Mouse (Mus musculus) G1E (cell line): ENCODE data around the gene Erp29. TPM values are rescaled to one million over a fixed set of nuclear protein-coding genes. Genes with fewer than 3 reads are reported as not detected.
A peak's percentile ranks its signal among the peaks of the same experiment; 100 is the strongest.

Experiments used
- ATAC-seq: 2 replicates; pipeline ENCODE4 v1.8.0; 2016; ENCODE audit warnings: mild to moderate bottlenecking; ENCODE audit not compliant: insufficient number of reproducible peaks, poor library complexity, low FRiP score, severe bottlenecking; ENCODE audit errors: extremely low read depth
- DNase-seq: peaks from one replicate; pipeline ENCODE4 v3.0.0; 2012; ENCODE audit warnings: low spot score
- H3K27me3 ChIP-seq: 2 replicates; pipeline ENCODE4 v1.6.1; 2012; ENCODE audit warnings: mild to moderate bottlenecking, low read length, inconsistent platforms; ENCODE audit not compliant: insufficient read depth
- H3K36me3 ChIP-seq: replicated peaks from 2 replicates; pipeline ENCODE3; 2012; ENCODE audit warnings: mild to moderate bottlenecking, inconsistent platforms
- H3K4me1 ChIP-seq: 2 replicates; pipeline ENCODE4 v1.6.1; 2012; ENCODE audit warnings: low read depth, low read length, inconsistent platforms, mixed read lengths; ENCODE audit not compliant: insufficient read depth
- H3K4me3 ChIP-seq: 2 replicates; pipeline ENCODE4 v1.5.1; 2012; ENCODE audit warnings: low read depth, mild to moderate bottlenecking, inconsistent platforms, low read length, moderate library complexity, mixed read lengths
- H3K9me3 ChIP-seq: replicated peaks from 2 replicates; pipeline ENCODE4 v1.6.1; 2012; ENCODE audit warnings: inconsistent platforms
- CTCF ChIP-seq: IDR thresholded peaks from 2 replicates; pipeline ENCODE4 v1.5.1; 2012; ENCODE audit warnings: low read depth, low read length, inconsistent platforms, mixed read lengths
- GATA1 ChIP-seq: IDR thresholded peaks from 2 replicates; pipeline ENCODE4 v1.6.1; 2012; ENCODE audit warnings: borderline replicate concordance, low read length, inconsistent platforms, mixed read lengths
- GATA2 ChIP-seq: IDR thresholded peaks from 2 replicates; pipeline ENCODE4 v1.6.1; 2012; ENCODE audit warnings: low read depth, low read length, inconsistent platforms, borderline replicate concordance
- POLR2AphosphoS5 ChIP-seq: IDR thresholded peaks from 2 replicates; pipeline ENCODE4 v1.6.1; 2012; ENCODE audit warnings: low read depth, low read length, inconsistent platforms; ENCODE audit not compliant: insufficient replicate concordance
- TAL1 ChIP-seq: conservative IDR thresholded peaks from 2 replicates; pipeline ENCODE4 v1.6.1; 2012; ENCODE audit warnings: low read depth, low read length, inconsistent platforms, mixed read lengths
- polyA plus RNA-seq: library from polyadenylated mRNA; stranded (reverse); fragments of >175 nt; gene quantifications from 2 replicates; pipeline ENCODE4 v1.2.3, GENCODE M21; 2012
- total RNA-seq, 2 experiments: library from RNA; stranded (forward) in 1 of 2; stranded (reverse) in 1 of 2; fragments of 200-1000 nt in 1 of 2; fragments of >200 nt in 1 of 2; fragmentation: Nextera tagmentation in 1 of 2; gene quantifications; 2 replicates each; pipeline ENCODE4 v1.2.3; 2014 to 2017

The Erp29 gene
- total and polyA plus RNA-seq, 3 experiments, result 58.8 to 344 (median 167) TPM

DNA sequence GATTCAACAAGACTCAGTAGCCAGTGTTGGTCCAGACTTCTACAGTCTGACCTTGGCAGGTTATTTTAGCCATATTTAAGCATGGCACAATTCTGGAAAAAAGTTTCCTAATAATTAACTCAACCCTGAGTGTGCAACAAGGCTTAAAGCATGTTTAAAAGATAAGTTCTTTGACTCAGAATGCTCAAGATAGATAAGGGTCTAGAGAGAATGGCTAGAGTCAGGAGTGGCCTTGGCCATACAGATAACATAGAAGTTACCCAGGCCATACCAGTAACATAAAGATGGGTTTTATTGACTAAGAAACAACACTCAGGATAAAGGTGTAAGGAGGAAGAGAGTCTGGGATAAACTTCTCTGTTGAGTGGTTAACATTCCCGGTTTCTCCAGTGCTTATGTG is 23.7 kb upstream of the Erp29 start:
- Histone ChIP-seq H3K4me1 (peaks cover 59% of the 10 kb centered on the region), H3K36me3 (no peaks in the 10 kb centered on the region), H3K27me3 (no peaks in the 10 kb centered on the region), H3K9me3 (no peaks in the 10 kb centered on the region), H3K4me3 (no peak overlapping the region)
- peak; percentile 91 for ATAC-seq
- DNase-seq, result no peak
- TF ChIP-seq GATA2, result no peak
- no peak for TF ChIP-seq GATA1
- peak; percentile 90 for TF ChIP-seq TAL1
- TF ChIP-seq CTCF, result no peak
- no peak for TF ChIP-seq POLR2AphosphoS5

DNA sequence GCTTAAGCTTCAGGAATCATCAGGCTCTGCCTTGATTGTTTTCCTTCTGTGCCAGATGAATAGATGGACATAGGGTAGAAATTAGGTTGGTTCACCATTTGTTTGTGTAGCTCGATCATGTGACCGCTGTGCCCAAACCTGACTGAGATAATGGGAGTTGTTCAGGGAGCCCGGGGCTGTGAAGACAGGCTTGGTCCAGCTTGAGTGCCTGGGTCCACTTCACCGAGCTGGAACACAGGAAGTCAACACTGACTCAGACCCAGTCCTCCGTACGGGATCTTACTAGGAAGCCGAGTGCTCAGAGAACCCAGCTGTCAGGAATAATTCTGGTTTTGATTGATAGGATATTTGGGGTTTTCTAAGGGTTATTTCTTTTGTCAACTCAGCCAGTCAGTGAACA is 22.3 kb upstream of the Erp29 start:
- no peaks in the 10 kb centered on the region for H3K36me3 ChIP-seq
- ATAC-seq, result no peak
- H3K27me3 ChIP-seq, result no peaks in the 10 kb centered on the region
- peaks cover 71% of the 10 kb centered on the region for H3K4me1 ChIP-seq
- no peaks in the 10 kb centered on the region for H3K9me3 ChIP-seq
- no peak for DNase-seq
- TF ChIP-seq GATA2 (no peak), TAL1 (no peak), GATA1 (no peak), CTCF (no peak), POLR2AphosphoS5 (no peak)
- H3K4me3 ChIP-seq, result no peak overlapping the region

DNA sequence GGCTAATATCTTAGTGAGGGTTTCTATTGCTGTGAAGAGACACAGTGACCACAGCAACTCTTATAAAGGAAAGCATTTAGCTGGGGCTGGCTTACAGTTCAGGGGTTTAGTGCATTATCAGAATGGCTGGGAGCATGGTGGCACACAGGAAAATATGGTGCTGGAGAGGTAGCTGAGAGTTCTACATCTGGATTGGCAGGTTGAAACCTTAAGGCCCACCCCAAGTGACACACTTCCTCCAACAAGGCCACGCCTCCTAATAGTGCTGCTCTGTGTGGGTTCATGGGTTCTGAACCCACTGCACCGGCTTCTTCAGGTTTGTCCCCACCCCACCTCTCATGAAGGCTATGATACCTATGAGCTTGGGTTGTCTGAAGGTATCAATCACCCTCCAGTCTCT is 20.1 kb upstream of the Erp29 start:
- no peaks in the 10 kb centered on the region for H3K36me3 ChIP-seq
- H3K27me3 ChIP-seq, result no peaks in the 10 kb centered on the region
- DNase-seq (no peak), ATAC-seq (no peak)
- H3K9me3 ChIP-seq, result no peaks in the 10 kb centered on the region
- peaks cover 72% of the 10 kb centered on the region for H3K4me1 ChIP-seq
- H3K4me3 ChIP-seq, result no peak overlapping the region
- TF ChIP-seq GATA2, result no peak
- no peak for TF ChIP-seq GATA1
- TF ChIP-seq TAL1, result no peak
- no peak for TF ChIP-seq CTCF
- no peak for TF ChIP-seq POLR2AphosphoS5

DNA sequence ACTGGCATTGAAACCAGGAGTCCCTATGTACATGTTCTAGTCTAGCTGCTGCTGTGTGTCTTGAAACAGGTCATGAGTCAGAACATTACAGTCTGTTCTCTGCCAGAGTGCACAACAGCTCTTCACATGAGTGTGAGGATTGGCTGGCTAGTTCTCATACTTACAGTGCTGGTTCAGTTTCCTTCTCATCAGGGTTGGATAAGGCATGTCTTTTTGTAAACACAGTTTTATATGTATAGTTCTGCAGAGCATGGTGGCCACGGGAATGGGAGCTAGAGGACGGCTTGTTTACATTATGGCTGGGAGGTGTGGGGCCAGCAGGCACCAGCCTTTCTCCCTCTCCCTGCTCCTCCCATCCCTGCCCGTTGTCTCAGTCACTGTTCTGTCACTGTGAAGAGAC is 17.3 kb upstream of the Erp29 start:
- DNase-seq, result no peak
- H3K4me3 ChIP-seq, result no peak overlapping the region
- H3K36me3 ChIP-seq, result no peaks in the 10 kb centered on the region
- H3K4me1 ChIP-seq, result peaks cover 48% of the 10 kb centered on the region
- no peak for ATAC-seq
- H3K9me3 ChIP-seq, result no peaks in the 10 kb centered on the region
- H3K27me3 ChIP-seq, result no peaks in the 10 kb centered on the region
- TF ChIP-seq POLR2AphosphoS5 (no peak), GATA2 (no peak), TAL1 (no peak), CTCF (no peak), GATA1 (no peak)

DNA sequence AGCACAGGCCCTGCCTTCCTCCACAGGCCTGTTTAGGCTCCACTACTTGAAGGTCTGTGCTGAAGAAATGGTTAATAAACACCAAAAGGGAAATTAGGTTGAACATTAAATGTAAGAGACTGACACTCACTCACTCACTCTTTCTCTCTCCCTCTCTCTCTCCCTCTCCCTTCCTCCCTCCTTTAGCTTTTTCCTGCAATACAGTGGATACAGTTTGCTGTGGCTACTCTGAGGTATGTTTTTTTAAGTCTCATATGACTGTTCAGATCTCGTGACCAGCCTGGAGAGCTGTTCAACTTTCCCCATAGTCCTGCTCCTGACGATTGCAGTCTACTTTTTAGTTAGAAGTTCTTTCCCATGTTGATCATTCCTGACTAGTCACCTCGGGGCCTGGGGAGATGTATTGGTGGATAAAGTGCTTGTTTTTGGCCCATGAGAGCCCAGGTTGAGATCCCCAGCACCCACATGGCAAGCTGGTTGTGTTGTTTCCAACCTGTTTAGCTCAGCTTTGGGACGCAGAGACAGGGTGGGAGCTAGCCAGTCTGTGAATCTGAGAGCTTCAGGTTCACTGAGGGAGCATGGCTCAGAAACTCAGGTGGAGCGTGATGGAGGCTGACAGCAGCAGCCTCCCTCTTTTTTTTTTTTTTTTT is 11.4 kb upstream of the Erp29 start:
- H3K27me3 ChIP-seq, result no peaks in the 10 kb centered on the region; the same call in 1 of the 2 replicates
- peaks cover 8% of the 10 kb centered on the region for H3K9me3 ChIP-seq
- ATAC-seq (no peak), DNase-seq (no peak)
- peaks cover 36% of the 10 kb centered on the region for H3K4me1 ChIP-seq
- no peak overlapping the region for H3K4me3 ChIP-seq
- no peak for TF ChIP-seq GATA2
- no peak for TF ChIP-seq POLR2AphosphoS5
- TF ChIP-seq CTCF, result no peak
- no peak for TF ChIP-seq TAL1
- no peak for TF ChIP-seq GATA1
- H3K36me3 ChIP-seq, result peaks cover 2% of the 10 kb centered on the region

DNA sequence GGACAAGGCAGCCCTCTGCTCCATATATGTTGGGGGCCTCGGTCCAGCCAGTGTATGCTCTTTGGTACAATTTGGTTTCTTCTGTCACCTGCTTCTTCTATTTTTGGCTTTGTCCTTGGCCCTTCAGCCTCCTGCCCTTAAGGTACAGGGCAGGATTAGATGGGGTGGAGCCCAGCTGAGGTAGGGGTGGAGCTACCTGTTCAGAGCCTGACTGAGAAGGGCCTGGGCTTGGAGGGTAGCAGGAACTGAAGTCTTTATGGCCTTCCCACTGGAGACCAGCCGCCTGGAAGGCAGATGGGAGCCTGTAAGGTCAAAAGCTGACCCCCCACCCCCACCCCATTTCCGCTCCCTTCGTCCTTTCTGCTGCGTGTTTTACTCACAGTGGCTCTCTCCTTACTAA is 10.7 kb upstream of the Erp29 start:
- no peak overlapping the region; the same call in 1 of the 2 replicates for H3K4me3 ChIP-seq
- no peak; the same call in 1 of the 2 replicates for ATAC-seq
- H3K36me3 ChIP-seq, result peaks cover 2% of the 10 kb centered on the region
- TF ChIP-seq POLR2AphosphoS5, result no peak
- no peak for TF ChIP-seq TAL1
- TF ChIP-seq GATA1, result no peak
- no peak for TF ChIP-seq CTCF
- TF ChIP-seq GATA2, result no peak
- DNase-seq, result no peak
- peaks cover 36% of the 10 kb centered on the region for H3K4me1 ChIP-seq
- H3K9me3 ChIP-seq, result peaks cover 8% of the 10 kb centered on the region
- no peaks in the 10 kb centered on the region; the same call in 1 of the 2 replicates for H3K27me3 ChIP-seq
